Mouse (Mus musculus) limb, embryonic 11.5 days (tissue): ENCODE results near the gene Psma7. TPM values are rescaled to one million over a fixed set of nuclear protein-coding genes. Genes with fewer than 3 reads are reported as not detected.

ENCODE experiments used
- ATAC-seq: fragments of 200-750 bp; cut with Nextera tagmentation; 2 replicates; pipeline ENCODE4 v1.8.0; 2017; ENCODE audit warnings: low read depth; ENCODE audit not compliant: insufficient number of reproducible peaks, low FRiP score, low TSS enrichment
- DNase-seq: peaks from one replicate; pipeline ENCODE4 v3.0.0-alpha.2; 2015; ENCODE audit warnings: low spot score
- H3K27ac ChIP-seq: fragments of 300-500 bp; sonication (generic); replicated peaks from 2 replicates; pipeline ENCODE4 v1.5.1; 2014; ENCODE audit warnings: low read depth, mild to moderate bottlenecking, low read length
- H3K27me3 ChIP-seq: fragments of 300-500 bp; sonication (generic); 2 replicates; pipeline ENCODE4 v1.6.1; 2014; ENCODE audit warnings: mild to moderate bottlenecking, low read length, mixed read lengths; ENCODE audit not compliant: control insufficient read depth, insufficient read depth
- H3K36me3 ChIP-seq: fragments of 300-500 bp; sonication (generic); 2 replicates; pipeline ENCODE4 v1.6.1; 2014; ENCODE audit warnings: mild to moderate bottlenecking, low read length, moderate library complexity, mixed read lengths; ENCODE audit not compliant: control insufficient read depth, insufficient read depth
- H3K4me1 ChIP-seq: fragments of 300-500 bp; sonication (generic); 2 replicates; pipeline ENCODE4 v1.6.1; 2014; ENCODE audit warnings: low read length, mixed read lengths; ENCODE audit not compliant: control insufficient read depth, insufficient read depth
- H3K4me2 ChIP-seq: fragments of 300-500 bp; sonication (generic); 2 replicates; pipeline ENCODE4 v1.6.1; 2014; ENCODE audit warnings: low read depth, mild to moderate bottlenecking, moderate library complexity; ENCODE audit not compliant: severe bottlenecking
- H3K4me3 ChIP-seq: fragments of 300-500 bp; sonication (generic); 2 replicates; pipeline ENCODE4 v1.5.1; 2014; ENCODE audit warnings: low read depth, low read length
- H3K9ac ChIP-seq: fragments of 300-500 bp; sonication (generic); 2 replicates; pipeline ENCODE4 v1.6.1; 2014; ENCODE audit warnings: mild to moderate bottlenecking, low read length
- H3K9me3 ChIP-seq: fragments of 300-500 bp; sonication (generic); 2 replicates; pipeline ENCODE4 v1.6.1; 2016; ENCODE audit warnings: low read length; ENCODE audit not compliant: control insufficient read depth
- WGBS: fragments of 180-500 bp; shearing (Covaris S2); extraction: QIAGEN DNeasy Blood & Tissue Kit; methylation state at CpG from one replicate; pipeline ENCODE4 v1.1.7; 2014; 5-methylcytosine and 5-hydroxymethylcytosine counted together
- polyA plus RNA-seq: library from polyadenylated mRNA; unstranded; fragments of >200 nt; fragmentation: Nextera tagmentation; extraction: Ambion mirVana; gene quantifications from 2 replicates; pipeline ENCODE4 v1.2.1, GENCODE M21; 2014

Psma7 gene
- polyA plus RNA-seq, 1 experiment from 2014 or later: 792 TPM

DNA sequence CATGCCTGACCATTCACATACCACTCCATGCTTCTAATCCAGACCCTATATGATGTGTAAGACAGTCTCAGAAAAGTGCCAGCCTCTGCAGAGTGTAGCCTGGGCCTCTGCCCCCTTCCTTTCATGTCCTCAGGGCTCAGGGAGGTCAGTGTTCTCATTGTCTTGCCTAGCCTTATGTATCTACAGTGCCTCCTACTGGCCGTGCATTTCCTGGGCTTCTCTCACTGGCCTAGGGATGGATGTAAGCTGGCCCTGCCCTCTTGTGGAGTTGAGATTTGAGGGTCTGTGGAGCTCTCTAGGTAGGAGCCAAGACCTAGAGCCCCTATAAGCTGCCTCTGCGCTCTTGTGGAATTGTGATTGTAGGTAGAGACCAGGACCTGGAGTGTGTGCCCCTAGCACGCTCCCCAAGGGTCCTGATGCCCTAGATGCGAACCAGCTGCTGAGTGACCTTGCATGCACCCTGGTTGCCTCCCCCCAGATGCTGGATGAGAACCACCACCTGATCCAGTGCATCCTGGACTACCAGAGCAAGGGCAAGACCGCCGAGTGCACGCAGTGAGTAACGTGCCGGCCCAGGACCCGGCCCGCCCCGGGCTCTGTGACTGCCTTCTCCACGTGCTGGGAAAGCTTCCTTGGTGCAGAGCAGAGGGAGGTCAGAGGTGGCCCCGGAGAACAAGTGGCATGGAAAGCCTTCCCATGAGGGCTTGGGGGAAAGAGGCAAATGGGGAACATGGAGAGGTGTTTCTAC is 9.9 kb upstream of the Psma7 start:
- H3K27ac ChIP-seq: no peak overlapping the region
- no peaks in the 10 kb centered on the region for H3K27me3 ChIP-seq
- H3K4me3 ChIP-seq: no peak overlapping the region
- H3K9ac ChIP-seq: no peak overlapping the region
- no peaks in the 10 kb centered on the region for H3K9me3 ChIP-seq
- no peak for DNase-seq
- ATAC-seq: no peak
- H3K4me2 ChIP-seq: no peak overlapping the region
- H3K36me3 ChIP-seq: peaks cover 10% of the 10 kb centered on the region; the same call in 1 of the 2 replicates
- WGBS: 93% methylated on average over 14 of the region's 14 CpGs
- H3K4me1 ChIP-seq: no peaks in the 10 kb centered on the region

DNA sequence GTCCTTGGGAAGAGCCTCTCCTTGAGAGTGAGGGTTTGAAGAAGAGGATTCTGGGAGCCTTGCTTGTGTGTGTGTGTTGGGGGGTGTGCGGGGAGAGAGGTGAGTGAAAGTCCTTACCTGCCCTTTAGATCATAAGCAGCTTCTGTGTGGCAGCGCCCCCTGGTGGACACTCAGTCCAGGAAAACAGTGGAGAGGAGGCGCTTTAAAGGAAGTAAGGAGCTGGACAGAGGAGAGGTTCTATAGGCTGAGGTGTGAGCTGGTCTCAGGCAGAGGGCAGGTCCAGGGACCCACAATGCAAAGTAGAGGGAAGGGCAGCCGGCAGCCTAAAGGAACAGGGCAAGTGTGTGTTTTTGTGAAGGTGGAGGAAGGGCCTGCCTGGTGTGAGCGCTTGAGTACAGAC is 8.8 kb upstream of the Psma7 start:
- Histone ChIP-seq H3K9ac (no peak overlapping the region), H3K9me3 (no peaks in the 10 kb centered on the region), H3K4me2 (no peak overlapping the region), H3K4me3 (no peak overlapping the region), H3K36me3 (peaks cover 6% of the 10 kb centered on the region; the same call in 1 of the 2 replicates), H3K27me3 (no peaks in the 10 kb centered on the region), H3K27ac (no peak overlapping the region), H3K4me1 (no peaks in the 10 kb centered on the region)
- peak; percentile 90 for DNase-seq
- ATAC-seq: no peak
- 26% methylated on average over 5 of the region's 5 CpGs for whole genome bisulfite sequencing

DNA sequence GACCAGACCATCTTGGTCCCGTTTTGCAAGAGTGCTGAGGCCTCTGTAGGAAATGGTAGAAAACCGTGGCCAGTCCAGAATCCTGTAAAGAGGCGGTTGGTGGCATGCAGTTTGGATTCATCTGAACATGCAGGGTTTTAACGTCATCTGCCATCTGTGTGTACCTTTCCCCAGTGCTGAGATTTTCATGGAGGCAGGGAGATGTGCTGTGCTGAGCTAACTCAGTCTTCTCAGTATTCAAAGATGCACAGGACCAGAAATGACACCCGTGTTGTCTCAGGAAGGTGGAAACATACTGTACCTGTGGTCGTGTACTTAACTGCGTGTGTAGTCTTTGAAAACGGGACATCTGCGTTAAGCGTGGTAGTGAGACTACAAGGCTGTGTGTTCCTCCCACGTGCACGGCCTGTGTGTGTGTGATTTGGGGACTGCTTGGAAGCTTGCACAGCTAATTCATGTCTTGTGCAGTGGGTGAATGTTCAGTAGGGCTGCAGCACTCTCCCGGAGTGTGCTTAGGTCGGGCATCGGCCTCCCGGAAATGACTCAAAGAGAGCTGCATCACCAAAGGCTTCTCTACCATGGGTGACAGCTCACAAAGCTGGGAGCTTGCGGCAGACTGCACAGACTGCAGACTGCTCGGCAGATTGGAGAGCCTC is 5.9 kb upstream of the Psma7 start:
- Histone ChIP-seq H3K9ac (no peak overlapping the region), H3K27ac (no peak overlapping the region), H3K4me3 (no peak overlapping the region), H3K4me2 (no peak overlapping the region), H3K36me3 (no peaks in the 10 kb centered on the region), H3K9me3 (no peaks in the 10 kb centered on the region), H3K27me3 (no peaks in the 10 kb centered on the region), H3K4me1 (peaks cover 6% of the 10 kb centered on the region)
- no peak for ATAC-seq
- DNase-seq: no peak
- 93% methylated on average over 18 of the region's 18 CpGs for WGBS

DNA sequence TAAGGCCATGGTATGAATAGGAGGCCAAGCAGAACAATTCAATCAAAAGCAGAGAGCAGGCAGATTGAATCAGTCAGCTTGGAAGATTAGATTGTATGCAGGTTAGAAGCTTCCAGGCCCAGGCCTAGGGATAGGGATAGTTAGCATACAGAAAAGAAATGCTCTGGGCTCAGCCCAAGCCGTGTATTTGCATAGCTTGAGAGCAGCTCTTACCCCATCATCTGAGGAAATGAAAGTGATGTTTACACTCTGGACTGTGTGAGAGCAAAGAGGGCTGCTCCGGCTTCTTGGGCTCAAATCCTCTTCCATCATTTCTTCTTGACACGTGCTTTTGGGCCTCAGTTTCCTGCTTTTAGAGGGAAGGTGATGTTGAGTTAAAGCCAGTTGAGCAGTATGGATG is 5.3 kb upstream of the Psma7 start:
- DNase-seq (no peak), ATAC-seq (no peak)
- Histone ChIP-seq H3K4me3 (no peak overlapping the region), H3K4me2 (no peak overlapping the region), H3K27ac (no peak overlapping the region), H3K9me3 (no peaks in the 10 kb centered on the region), H3K9ac (no peak overlapping the region), H3K27me3 (no peaks in the 10 kb centered on the region), H3K36me3 (no peaks in the 10 kb centered on the region), H3K4me1 (peaks cover 6% of the 10 kb centered on the region)
- 91% methylated on average over 3 of the region's 3 CpGs for WGBS

DNA sequence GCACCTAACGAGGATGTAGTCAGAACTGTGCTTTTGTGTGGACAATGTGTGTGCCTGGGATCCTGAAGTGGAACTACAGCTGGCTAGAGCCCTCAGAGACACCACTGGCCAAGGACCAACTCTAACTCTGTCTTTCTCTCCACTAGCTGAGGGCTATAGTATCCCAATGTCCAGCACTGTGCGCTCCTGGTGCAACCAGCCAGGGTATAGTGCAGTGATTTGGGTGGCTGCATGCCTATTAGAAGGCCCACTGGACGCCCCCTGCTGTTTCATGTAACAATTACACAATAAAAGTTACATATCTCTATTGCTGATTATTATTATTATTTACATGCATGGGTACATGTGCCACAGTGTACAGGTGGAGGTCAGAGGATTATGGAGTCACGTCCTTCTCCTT is 3.0 kb upstream of the Psma7 start:
- peaks cover 15% of the 10 kb centered on the region for H3K4me1 ChIP-seq
- no peak for DNase-seq
- no peak overlapping the region for H3K4me3 ChIP-seq
- H3K36me3 ChIP-seq: no peaks in the 10 kb centered on the region
- no peaks in the 10 kb centered on the region for H3K9me3 ChIP-seq
- no peak overlapping the region for H3K9ac ChIP-seq
- no peak for ATAC-seq
- WGBS: 58% methylated on average over 4 of the region's 4 CpGs
- no peaks in the 10 kb centered on the region for H3K27me3 ChIP-seq
- no peak overlapping the region for H3K4me2 ChIP-seq
- no peak overlapping the region for H3K27ac ChIP-seq

DNA sequence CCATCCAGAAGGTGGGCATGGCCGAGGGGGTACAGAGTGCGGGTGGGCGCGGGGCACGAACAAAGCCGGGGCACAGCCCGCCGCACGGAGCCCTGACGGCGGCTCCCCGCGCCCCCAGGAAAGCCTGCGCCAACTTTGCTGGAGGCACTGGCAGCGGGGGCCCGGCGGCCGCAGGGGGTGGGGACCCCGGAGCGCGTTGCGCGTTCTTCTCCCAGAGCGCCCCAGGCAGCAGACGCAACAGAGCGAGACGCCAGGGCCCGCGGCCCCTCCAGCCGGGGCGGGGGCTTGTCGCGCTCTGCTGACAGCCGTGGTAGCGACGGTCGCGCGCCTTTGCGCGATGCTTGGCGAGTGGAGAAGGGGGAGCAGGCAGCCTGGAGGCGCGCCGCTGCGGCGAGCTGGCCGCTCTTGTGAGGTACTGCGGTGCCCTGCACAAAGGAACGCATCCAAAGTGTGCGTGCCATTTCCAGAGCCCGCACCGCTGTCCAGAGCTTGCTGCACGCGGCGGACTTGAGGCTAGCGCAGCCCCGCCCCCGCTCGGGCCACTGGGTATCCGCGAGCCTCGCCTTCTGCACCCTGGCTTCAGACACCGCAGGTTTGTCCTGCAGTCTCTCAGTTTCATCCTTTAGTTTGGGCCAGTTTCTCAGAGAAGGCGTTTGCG is 754 bp upstream of the Psma7 start:
- Histone ChIP-seq H3K27me3 (no peaks in the 10 kb centered on the region), H3K4me1 (peaks cover 15% of the 10 kb centered on the region), H3K27ac (peak overlapping the region; percentile 70), H3K36me3 (peaks cover 8% of the 10 kb centered on the region), H3K4me3 (peak overlapping the region; percentile 94), H3K4me2 (peak overlapping the region; percentile 83), H3K9me3 (no peaks in the 10 kb centered on the region), H3K9ac (peak overlapping the region; percentile 90)
- under 1% methylated on average over 63 of the region's 66 CpGs for WGBS
- ATAC-seq (peak; percentile 58), DNase-seq (peak; percentile 77)

DNA sequence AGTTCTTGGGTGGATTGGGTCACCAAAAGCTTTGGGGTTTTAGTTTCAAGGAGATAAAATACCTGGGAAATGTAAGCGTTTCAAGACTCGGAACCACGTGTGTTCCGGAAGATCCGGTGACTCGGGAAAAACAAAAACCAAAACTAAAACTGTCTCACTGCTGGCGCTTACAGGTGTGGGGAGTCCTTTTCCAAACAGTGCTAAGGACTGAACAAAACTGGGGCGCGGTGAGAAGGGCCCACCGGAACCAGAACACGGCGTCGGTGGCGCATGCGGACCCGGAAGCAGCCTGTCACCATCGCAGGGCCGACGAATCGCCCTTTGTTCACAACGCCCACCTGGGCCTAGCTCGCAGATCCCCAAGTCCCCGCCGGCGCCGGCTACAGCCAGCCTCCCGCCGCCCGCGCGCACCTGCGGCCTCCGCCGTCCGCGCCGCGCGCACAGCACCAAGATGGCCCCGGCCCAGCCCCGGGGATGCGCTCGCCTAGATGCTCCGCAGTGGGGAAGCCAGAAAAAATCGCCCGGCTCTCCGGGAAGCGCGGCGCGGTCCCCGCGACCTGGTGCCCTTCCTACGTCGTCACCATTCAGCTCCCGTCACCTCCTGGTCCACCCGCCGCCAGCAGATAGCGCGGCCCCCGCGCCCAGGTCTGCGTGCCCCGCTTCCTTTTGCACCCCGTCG is 517 bp downstream of the Psma7 start:
- H3K4me3 ChIP-seq: peak overlapping the region; percentile 94
- peak overlapping the region; percentile 90 for H3K9ac ChIP-seq
- peak overlapping the region; percentile 70 for H3K27ac ChIP-seq
- H3K27me3 ChIP-seq: no peaks in the 10 kb centered on the region
- whole genome bisulfite sequencing: under 1% methylated on average over 54 of the region's 66 CpGs
- peak overlapping the region; percentile 83 for H3K4me2 ChIP-seq
- no peaks in the 10 kb centered on the region for H3K9me3 ChIP-seq
- ATAC-seq (peak; percentile 31; the same call in 1 of the 2 replicates), DNase-seq (peak; percentile 60)
- H3K36me3 ChIP-seq: peaks cover 17% of the 10 kb centered on the region
- peaks cover 15% of the 10 kb centered on the region for H3K4me1 ChIP-seq

DNA sequence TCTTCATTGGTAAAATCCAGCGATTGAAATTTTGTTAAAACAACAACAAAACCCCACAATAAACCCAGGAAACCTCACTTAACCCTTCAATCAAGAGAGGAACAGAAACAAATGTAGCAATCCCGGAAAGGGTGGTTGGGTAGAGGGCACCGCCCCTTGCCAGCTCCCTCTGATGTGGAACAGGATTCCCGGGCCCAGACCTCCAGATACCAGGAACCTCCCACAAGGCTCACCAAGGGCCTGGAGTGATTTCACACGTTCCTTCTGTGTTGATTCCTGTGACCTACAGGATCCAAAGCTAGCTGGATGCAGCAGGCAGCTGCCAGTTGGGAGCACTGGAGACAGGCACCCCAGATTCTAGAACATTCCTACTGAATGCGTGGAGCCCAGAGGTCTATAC is 1.8 kb downstream of the Psma7 start:
- no peak overlapping the region for H3K27ac ChIP-seq
- H3K4me1 ChIP-seq: peaks cover 15% of the 10 kb centered on the region
- WGBS: 46% methylated on average over 6 of the region's 6 CpGs
- DNase-seq (no peak), ATAC-seq (no peak)
- no peaks in the 10 kb centered on the region for H3K27me3 ChIP-seq
- H3K4me2 ChIP-seq: peak overlapping the region; percentile 83; the same call in 1 of the 2 replicates
- H3K9me3 ChIP-seq: no peaks in the 10 kb centered on the region
- H3K9ac ChIP-seq: no peak overlapping the region
- peaks cover 23% of the 10 kb centered on the region for H3K36me3 ChIP-seq
- peak overlapping the region; percentile 94; the same call in 1 of the 2 replicates for H3K4me3 ChIP-seq
